Mouse (Mus musculus): ENCODE measurements at regions not wholly inside any gene's neighbourhood (a gene's known extent, or its start where the extent isn't known, plus 50 kb on each side); places are given as distances from the start of the nearest gene placed in this dataset.
A peak's percentile ranks its signal among the peaks of the same experiment; 100 is the strongest.

GRCm38 (mm10) chr17:63575316-63576007 is 75.6 kb upstream of the Fbxl17 start:
- DNase-seq (ENCODE audit: low spot score in 2 of 2): no peak

GRCm38 (mm10) chr17:63582870-63583269 is 83.1 kb upstream of the Fbxl17 start:
- DNase-seq (ENCODE audit: low spot score in 2 of 2): no peak

- no peak for DNase-seq (ENCODE audit: low spot score in 2 of 2)
These were observed 107.4 kb upstream of the Fbxl17 start for GRCm38 (mm10) chr17:63607021-63607751.

GRCm38 (mm10) chr17:63622726-63623125 is 122.9 kb upstream of the Fbxl17 start:
- DNase-seq (ENCODE audit: low spot score in 2 of 2): no peak

GRCm38 (mm10) chr17:63637598-63637997 is 137.8 kb upstream of the Fbxl17 start:
- DNase-seq (ENCODE audit: low spot score in 2 of 2): no peak

GRCm38 (mm10) chr17:63644390-63644789 is 144.6 kb upstream of the Fbxl17 start:
- DNase-seq (ENCODE audit: low spot score in 2 of 2): no peak

GRCm38 (mm10) chr17:63657687-63658086 is 157.9 kb upstream of the Fbxl17 start:
- DNase-seq (ENCODE audit: low spot score in 2 of 2): no peak

GRCm38 (mm10) chr17:63660841-63661481 is 161.1 kb upstream of the Fbxl17 start:
- DNase-seq (ENCODE audit: low spot score in 2 of 2): peak in 1 of 2 experiments; percentile 37

GRCm38 (mm10) chr17:63661584-63661983 is 161.8 kb upstream of the Fbxl17 start:
- peak; percentile 6 to 24 for DNase-seq (ENCODE audit: low spot score in 2 of 2)

GRCm38 (mm10) chr17:63662251-63662650 is 162.4 kb upstream of the Fbxl17 start:
- DNase-seq (ENCODE audit: low spot score in 2 of 2): no peak

GRCm38 (mm10) chr17:63676791-63677190 is 177.0 kb upstream of the Fbxl17 start:
- no peak for DNase-seq (ENCODE audit: low spot score in 2 of 2)

- peak in 1 of 2 experiments; percentile 50 for DNase-seq (ENCODE audit: low spot score in 2 of 2)
These were observed 178.3 kb upstream of the Fbxl17 start for GRCm38 (mm10) chr17:63677996-63678657.

- DNase-seq (ENCODE audit: low spot score in 2 of 2): no peak
These were observed 180.7 kb upstream of the Fbxl17 start for GRCm38 (mm10) chr17:63680479-63680878.

GRCm38 (mm10) chr17:63683345-63683744 is 179.5 kb upstream of the Fer start:
- DNase-seq (ENCODE audit: low spot score in 2 of 2): no peak

- DNase-seq (ENCODE audit: low spot score in 2 of 2): no peak
These were observed 178.8 kb upstream of the Fer start for GRCm38 (mm10) chr17:63684026-63684425.

GRCm38 (mm10) chr17:63685956-63686355 is 176.9 kb upstream of the Fer start:
- no peak for DNase-seq (ENCODE audit: low spot score in 2 of 2)

- no peak for DNase-seq (ENCODE audit: low spot score in 2 of 2)
These were observed 176.5 kb upstream of the Fer start for GRCm38 (mm10) chr17:63686361-63686760.

GRCm38 (mm10) chr17:63689291-63689690 is 173.6 kb upstream of the Fer start:
- DNase-seq (ENCODE audit: low spot score in 2 of 2): no peak

GRCm38 (mm10) chr17:63690829-63691689 is 171.8 kb upstream of the Fer start:
- DNase-seq (ENCODE audit: low spot score in 2 of 2): no peak

GRCm38 (mm10) chr17:63691690-63691968 is 171.2 kb upstream of the Fer start:
- no peak for DNase-seq (ENCODE audit: low spot score in 2 of 2)

- DNase-seq (ENCODE audit: low spot score in 2 of 2): no peak
These were observed 169.6 kb upstream of the Fer start for GRCm38 (mm10) chr17:63693274-63693673.
